Mouse (Mus musculus) lung, embryonic 15.5 days (tissue): Measurements from ENCODE around the gene Pmis2. TPM values are rescaled to one million over a fixed set of nuclear protein-coding genes. Genes with fewer than 3 reads are reported as not detected.

Source experiments
- ATAC-seq: fragments of 200-750 bp; cut with Nextera tagmentation; 2 replicates; pipeline ENCODE4 v1.8.0; 2017; ENCODE audit warnings: moderate number of reproducible peaks, borderline replicate concordance; ENCODE audit not compliant: low FRiP score, low TSS enrichment; ENCODE audit errors: extremely low read depth
- H3K27ac ChIP-seq: fragments of 300-500 bp; sonication (generic); 2 replicates; pipeline ENCODE4 v1.5.1; 2015; ENCODE audit warnings: moderate library complexity, mild to moderate bottlenecking, inconsistent platforms
- H3K27me3 ChIP-seq: fragments of 300-500 bp; sonication (generic); 2 replicates; pipeline ENCODE4 v1.6.1; 2015; ENCODE audit warnings: inconsistent platforms
- H3K36me3 ChIP-seq: fragments of 300-500 bp; sonication (generic); 2 replicates; pipeline ENCODE4 v1.6.1; 2015; ENCODE audit warnings: inconsistent platforms
- H3K4me1 ChIP-seq: fragments of 300-500 bp; sonication (generic); 2 replicates; pipeline ENCODE4 v1.6.1; 2015; ENCODE audit warnings: inconsistent platforms
- H3K4me2 ChIP-seq: fragments of 300-500 bp; sonication (generic); 2 replicates; pipeline ENCODE4 v1.6.1; 2015; ENCODE audit warnings: inconsistent platforms, mild to moderate bottlenecking, moderate library complexity
- H3K4me3 ChIP-seq: fragments of 300-500 bp; sonication (generic); 2 replicates; pipeline ENCODE4 v1.5.1; 2015; ENCODE audit warnings: mild to moderate bottlenecking, inconsistent platforms
- H3K9ac ChIP-seq: fragments of 300-500 bp; sonication (generic); 2 replicates; pipeline ENCODE4 v1.6.1; 2015; ENCODE audit warnings: inconsistent platforms
- H3K9me3 ChIP-seq: fragments of 300-500 bp; sonication (generic); 2 replicates; pipeline ENCODE4 v1.6.1; 2016; ENCODE audit warnings: inconsistent platforms
- WGBS: fragments of 180-500 bp; shearing (Covaris S2); methylation state at CpG from one replicate; pipeline ENCODE4 v1.1.7; 2015; 5-methylcytosine and 5-hydroxymethylcytosine counted together
- polyA plus RNA-seq: library from polyadenylated mRNA; unstranded; fragments of >200 nt; fragmentation: Nextera tagmentation; extraction: Ambion mirVana; gene quantifications from 2 replicates; pipeline ENCODE4 v1.2.1, GENCODE M21; 2015

Gene Pmis2
- polyA plus RNA-seq, 1 experiment from 2014 or later, result not detected

DNA sequence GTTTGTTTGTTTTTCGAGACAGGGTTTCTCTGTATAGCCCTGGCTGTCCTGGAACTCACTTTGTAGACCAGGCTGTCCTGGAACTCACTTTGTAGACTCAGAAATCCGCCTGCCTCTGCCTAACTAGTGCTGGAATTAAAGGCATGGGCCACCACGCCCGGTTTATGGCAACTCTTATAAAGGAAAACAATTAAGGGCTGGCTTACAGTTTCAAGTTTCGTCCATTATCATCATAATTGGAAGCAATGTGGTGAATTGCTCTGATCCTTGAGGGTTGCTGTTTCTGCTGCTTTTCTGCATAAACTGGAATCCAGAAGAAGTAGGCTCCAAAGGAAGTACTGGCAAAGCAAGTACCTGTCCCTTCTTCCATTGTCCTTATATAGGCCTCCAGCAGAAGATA is 44.8 kb downstream of the Pmis2 start:
- Histone ChIP-seq H3K4me1 (peaks cover 10% of the 10 kb centered on the region), H3K4me2 (peak overlapping the region; percentile 76; the same call in 1 of the 2 replicates)

DNA sequence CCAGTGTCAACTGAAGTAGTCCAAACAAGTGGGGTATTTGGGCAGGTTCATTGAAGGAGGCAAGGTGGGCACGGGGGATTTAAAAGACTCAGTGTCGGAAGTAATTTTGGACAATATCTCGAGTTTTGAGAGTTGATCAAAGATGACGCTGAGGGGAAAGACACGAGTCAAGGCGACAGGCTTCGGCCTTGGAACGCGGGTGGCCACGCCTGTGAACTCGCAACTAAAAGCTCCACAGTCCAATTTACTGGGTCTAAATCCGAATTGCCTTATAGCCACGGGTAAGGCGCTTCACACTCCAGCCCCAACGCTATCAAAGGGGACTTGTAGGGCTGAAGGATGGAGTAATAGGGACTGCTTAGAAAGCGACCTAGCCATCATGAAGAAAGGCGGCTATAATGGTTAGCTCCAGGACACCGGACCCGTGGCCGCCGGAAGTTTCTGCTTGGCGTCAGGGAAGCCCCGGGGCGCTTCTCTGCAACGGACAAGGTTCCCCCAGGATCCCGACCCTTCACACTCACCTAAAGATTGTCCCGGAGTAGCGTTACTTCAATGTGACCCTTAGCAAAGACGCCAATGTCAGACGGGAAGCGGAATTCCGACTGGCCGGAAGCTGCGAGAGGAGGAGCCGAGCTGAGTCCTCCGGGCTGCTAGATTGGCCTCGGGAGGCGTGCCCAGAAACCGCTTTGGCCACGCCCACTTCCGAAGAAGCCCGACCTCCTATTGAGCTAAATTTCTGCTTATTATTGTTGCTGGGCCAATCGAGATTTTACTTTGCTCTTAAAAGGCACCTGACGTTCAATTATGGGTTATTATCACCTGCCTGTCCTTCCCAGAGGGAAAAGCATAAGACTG is 45.6 kb downstream of the Pmis2 start, which contains the start of gene Cox6b1:
Gene Cox6b1 (minus strand): TSS at position 622 of the 855 bp plus-strand sequence.
- Histone ChIP-seq H3K4me2 (peak within 1 kb of the TSS; percentile 76), H3K36me3 (peaks cover 32% of the 10 kb centered on the region), H3K27ac (no peak within 1 kb of the TSS; the same call in 1 of the 2 replicates), H3K27me3 (no peaks in the 10 kb centered on the region; the same call in 1 of the 2 replicates), H3K9me3 (no peaks in the 10 kb centered on the region), H3K9ac (peak within 1 kb of the TSS; percentile 79), H3K4me1 (peaks cover 10% of the 10 kb centered on the region), H3K4me3 (peak within 1 kb of the TSS; percentile 79)
- WGBS, result 2% methylated on average over 44 of the region's 44 CpGs
- peak; percentile 93 for ATAC-seq

More for the DNA sequence above, 44.8 kb downstream of the Pmis2 start:
- Histone ChIP-seq H3K27ac (no peak overlapping the region), H3K9ac (no peak overlapping the region), H3K36me3 (peaks cover 25% of the 10 kb centered on the region), H3K4me3 (no peak overlapping the region; the same call in 1 of the 2 replicates), H3K27me3 (peaks cover 4% of the 10 kb centered on the region), H3K9me3 (no peaks in the 10 kb centered on the region)
- ATAC-seq, result no peak
- 72% methylated on average over 5 of the region's 5 CpGs for WGBS

Other genes starting within 250 kb of the Pmis2 start
- 1.5 and 2.1 TPM in 2 replicates for gene Nfkbid, start 249.9 kb downstream of the Pmis2 start, polyA plus RNA-seq
- 23.9 and 24.4 TPM in 2 replicates for gene Aplp1, start 226.1 kb downstream of the Pmis2 start, polyA plus RNA-seq
- not detected in 2 replicates for gene Kirrel2, start 213.9 kb downstream of the Pmis2 start, polyA plus RNA-seq
- 0.08 TPM in 1 of 2 replicates, not detected in the other for gene Nphs1, start 213.3 kb downstream of the Pmis2 start, polyA plus RNA-seq
- gene Prodh2, start 178.0 kb downstream of the Pmis2 start, polyA plus RNA-seq, result 0.25 and 0.44 TPM in 2 replicates
- 7.7 and 9.3 TPM in 2 replicates for gene Arhgap33, start 136.5 kb downstream of the Pmis2 start, polyA plus RNA-seq
- gene Hspb6, start 119.4 kb downstream of the Pmis2 start, polyA plus RNA-seq, result 32.1 and 33.6 TPM in 2 replicates
- gene Proser3, start 119.3 kb downstream of the Pmis2 start, polyA plus RNA-seq, result 13.2 and 18.3 TPM in 2 replicates
- 36.0 and 38.8 TPM in 2 replicates for gene Lin37, start 111.8 kb downstream of the Pmis2 start, polyA plus RNA-seq
- gene U2af1l4, start 108.3 kb downstream of the Pmis2 start, polyA plus RNA-seq, result 99.0 TPM in 2 replicates
- gene Gm49396, start 108.3 kb downstream of the Pmis2 start, polyA plus RNA-seq, result 13.0 and 15.1 TPM in 2 replicates
- 119 and 124 TPM in 2 replicates for gene Psenen, start 108.0 kb downstream of the Pmis2 start, polyA plus RNA-seq
- 4.6 and 5.0 TPM in 2 replicates for gene Igflr1, start 106.2 kb downstream of the Pmis2 start, polyA plus RNA-seq
- 8.4 and 10.0 TPM in 2 replicates for gene Kmt2b, start 82.9 kb downstream of the Pmis2 start, polyA plus RNA-seq
- 2.3 and 3.7 TPM in 2 replicates for gene Zbtb32, start 72.7 kb downstream of the Pmis2 start, polyA plus RNA-seq
- gene Upk1a, start 58.8 kb downstream of the Pmis2 start, polyA plus RNA-seq, result 0.88 and 1.4 TPM in 2 replicates
- 867 and 890 TPM in 2 replicates for gene Cox6b1, start 45.5 kb downstream of the Pmis2 start, polyA plus RNA-seq
- gene Etv2, start 35.8 kb downstream of the Pmis2 start, polyA plus RNA-seq, result not detected in 2 replicates
- gene Rbm42, start 21.3 kb downstream of the Pmis2 start, polyA plus RNA-seq, result 126 and 130 TPM in 2 replicates
- gene Haus5, start 6.6 kb downstream of the Pmis2 start, polyA plus RNA-seq, result 61.9 and 62.6 TPM in 2 replicates
- 0.96 TPM in 1 of 2 replicates, not detected in the other for gene 2200002J24Rik, start 27.3 kb upstream of the Pmis2 start, polyA plus RNA-seq
- gene Atp4a, start 40.6 kb upstream of the Pmis2 start, polyA plus RNA-seq, result 0.40 and 0.41 TPM in 2 replicates
- gene Tmem147, start 57.9 kb upstream of the Pmis2 start, polyA plus RNA-seq, result 153 and 159 TPM in 2 replicates
- 0.19 and 0.46 TPM in 2 replicates for gene Gapdhs, start 72.1 kb upstream of the Pmis2 start, polyA plus RNA-seq
- 1.4 and 1.8 TPM in 2 replicates for gene Sbsn, start 79.9 kb upstream of the Pmis2 start, polyA plus RNA-seq
- 5.4 and 5.9 TPM in 2 replicates for gene Dmkn, start 92.2 kb upstream of the Pmis2 start, polyA plus RNA-seq
- gene Krtdap, start 116.3 kb upstream of the Pmis2 start, polyA plus RNA-seq, result 2.4 and 5.1 TPM in 2 replicates
- gene Ffar2, start 152.2 kb upstream of the Pmis2 start, polyA plus RNA-seq, result 0.38 and 0.46 TPM in 2 replicates
- gene Ffar3, start 184.6 kb upstream of the Pmis2 start, polyA plus RNA-seq, result not detected in 2 replicates
- not detected in 2 replicates for gene Ffar1, start 190.0 kb upstream of the Pmis2 start, polyA plus RNA-seq
- 0.05 TPM in 1 of 2 replicates, not detected in the other for gene Cd22, start 208.7 kb upstream of the Pmis2 start, polyA plus RNA-seq
- 0.32 and 0.34 TPM in 2 replicates for gene Mag, start 243.3 kb upstream of the Pmis2 start, polyA plus RNA-seq